Mouse (Mus musculus): Measurements from ENCODE around the gene Hsd17b13. TPM values are rescaled to one million over a fixed set of nuclear protein-coding genes. Genes with fewer than 3 reads are reported as not detected.

Hsd17b13 gene
- not detected in 2 replicates for polyA plus RNA-seq (2021; fragmentation: Nextera tagmentation)
- long read RNA-seq, experiment 1 = 0 reads
- long read RNA-seq, experiment 2 = 0 reads

DNA sequence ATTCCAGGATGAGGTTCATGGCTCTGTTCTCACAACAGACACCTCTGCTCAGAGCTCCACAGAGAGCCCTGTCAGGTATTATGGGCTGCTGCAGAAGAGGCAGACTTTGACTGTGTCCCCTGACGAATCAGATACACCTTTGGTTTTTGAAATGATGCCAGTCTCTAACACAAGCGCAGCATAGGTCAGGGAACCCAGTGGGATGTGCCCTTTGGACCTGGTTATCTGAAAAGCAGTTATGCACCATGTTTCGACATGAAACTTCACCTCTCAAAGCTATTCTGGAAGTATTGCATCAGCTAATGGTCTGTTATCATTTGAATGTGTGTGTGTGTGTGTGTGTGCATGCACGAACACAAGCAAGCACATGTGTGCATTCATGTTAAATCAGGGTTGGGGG lies at the start of gene Hsd17b13:
Gene Hsd17b13 (minus strand): TSS at position 114 of the 400 bp plus-strand sequence.

DNA sequence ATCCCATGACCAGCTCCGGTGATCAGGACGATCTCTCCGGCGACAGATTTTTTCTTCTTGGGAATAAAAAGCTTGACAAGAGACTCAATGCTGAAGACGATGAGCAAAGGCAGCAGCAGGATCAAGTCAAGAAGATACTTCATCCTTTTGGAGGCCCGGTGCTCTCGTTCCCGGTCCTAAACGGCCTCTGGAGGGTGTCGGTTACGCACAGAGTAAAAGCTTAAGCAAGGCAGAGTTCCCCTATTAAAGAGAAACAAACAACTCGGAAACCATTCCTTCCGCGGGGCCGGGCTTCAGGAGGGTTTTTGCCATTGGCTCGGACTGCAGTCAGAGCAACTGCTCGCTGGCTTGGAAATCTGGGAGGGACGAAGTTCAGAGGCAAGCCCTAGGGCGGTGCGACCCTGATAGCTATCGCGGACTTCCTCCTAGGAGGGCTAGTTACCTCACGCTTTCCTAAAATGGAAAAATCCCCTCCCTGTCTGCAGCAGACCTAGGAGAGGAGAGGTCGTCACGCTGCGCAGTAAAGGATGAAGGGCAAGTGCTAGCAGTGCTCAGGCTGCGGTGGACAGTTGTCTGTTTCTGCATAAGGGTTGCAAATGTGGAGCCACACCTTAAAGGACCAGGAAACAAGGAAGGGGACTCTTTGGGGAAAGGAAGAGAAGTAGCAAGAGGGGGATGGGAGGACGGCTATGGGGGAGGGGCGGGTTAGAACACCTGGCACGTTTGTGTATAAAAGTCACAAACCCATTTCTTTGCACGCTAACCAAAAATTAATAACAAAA lies 44.6 kb upstream of the Hsd17b13 start, which contains the start of gene Hsd17b11:
Gene Hsd17b11 (minus strand): TSS at position 323 of the 782 bp plus-strand sequence.

DNA sequence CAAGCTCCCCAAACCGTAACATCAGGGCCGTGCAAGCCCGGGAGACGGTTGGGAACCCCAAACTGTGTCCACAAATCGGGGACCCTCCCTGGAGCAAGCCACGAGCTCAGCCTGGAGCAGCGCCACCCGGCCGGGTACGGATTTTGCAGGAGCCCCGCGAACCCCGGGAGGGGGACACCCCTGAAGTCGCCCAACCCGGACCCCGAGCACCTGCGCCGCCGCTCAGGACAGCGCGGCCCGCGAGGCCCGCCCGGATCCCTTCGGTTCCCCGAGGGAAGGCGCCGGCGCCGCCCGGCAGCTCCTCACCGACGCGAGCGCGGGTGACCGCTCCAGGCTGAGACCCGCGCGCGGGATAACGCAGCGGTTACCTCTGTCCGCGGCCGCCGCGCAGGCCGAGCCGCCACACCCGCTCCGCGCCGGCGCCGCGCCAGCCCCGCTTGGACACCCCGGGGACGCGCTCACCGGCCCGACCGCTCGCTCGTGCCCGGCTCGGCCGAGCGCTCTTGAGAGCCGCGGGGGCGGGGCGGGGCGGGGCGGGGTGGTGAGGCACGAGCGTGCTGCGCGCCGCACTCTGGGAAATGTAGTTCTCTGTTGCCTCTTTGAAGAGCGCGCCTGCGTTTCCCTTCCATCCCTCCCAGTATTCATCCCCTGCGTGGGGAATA lies 66.3 kb downstream of the Hsd17b13 start, which contains the start of gene Klhl8:
Gene Klhl8 (minus strand): TSS at position 512 of the 662 bp plus-strand sequence.

Other genes starting within 250 kb of the Hsd17b13 start
- 11.3 and 12.6 TPM in 2 replicates for gene Klhl8, start 66.2 kb downstream of the Hsd17b13 start, polyA plus RNA-seq (2021; fragmentation: Nextera tagmentation)
- 4.2 and 5.0 TPM in 2 replicates for gene Hsd17b11, start 44.5 kb upstream of the Hsd17b13 start, polyA plus RNA-seq (2021; fragmentation: Nextera tagmentation)
- 107 and 119 TPM in 2 replicates for gene Nudt9, start 68.9 kb upstream of the Hsd17b13 start, polyA plus RNA-seq (2021; fragmentation: Nextera tagmentation)
- gene Gm17660, start 100.2 kb upstream of the Hsd17b13 start, polyA plus RNA-seq (2021; fragmentation: Nextera tagmentation) = 0.31 and 0.44 TPM in 2 replicates
- 1,209 and 1,368 TPM in 2 replicates for gene Sparcl1, start 136.3 kb upstream of the Hsd17b13 start, polyA plus RNA-seq (2021; fragmentation: Nextera tagmentation)
- gene Dspp, start 193.3 kb upstream of the Hsd17b13 start, polyA plus RNA-seq (2021; fragmentation: Nextera tagmentation) = 0.06 TPM in 1 of 2 replicates, not detected in the other
- gene Dmp1, start 225.2 kb upstream of the Hsd17b13 start, polyA plus RNA-seq (2021; fragmentation: Nextera tagmentation) = 2.1 and 2.2 TPM in 2 replicates

Measured in layer of hippocampus, adult 6 months (tissue).